ENCODE assay signal across 13 mouse cellular contexts in the genomic region with DNA sequence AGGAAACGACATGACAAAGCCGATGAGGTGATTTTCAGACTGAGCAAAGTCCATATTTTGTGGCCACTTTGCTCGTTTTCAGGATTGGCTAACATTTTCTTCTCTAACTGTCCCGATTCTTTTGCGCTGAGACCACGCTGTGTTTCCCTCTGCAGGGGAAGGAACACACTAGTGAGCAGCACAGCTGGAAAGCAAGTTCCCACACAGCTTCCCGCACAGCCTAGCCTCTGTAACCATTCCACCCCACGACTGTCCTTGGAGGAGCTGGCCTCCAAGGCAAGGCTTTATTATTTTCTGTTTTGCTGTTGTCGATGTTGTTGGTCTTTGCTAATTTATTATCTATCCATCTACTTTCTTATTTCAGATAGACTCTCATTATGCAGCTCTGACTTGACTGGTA. TPM values are rescaled to one million over a fixed set of nuclear protein-coding genes. Genes with fewer than 3 reads are reported as not detected.
DNase-seq lines count a peak whose midpoint lies in the region; ATAC-seq and TF ChIP-seq lines count a peak whose summit lies in the region.
"Had no signal": no experiment of that assay in that cellular context is flagged by ENCODE, and none has a peak within 500 bp of the region (broad histone marks: within the 10 kb centered on the region; RNA-seq: fewer than 3 reads in every experiment).

No protein-coding gene starts in this region.

- no peaks in the 10 kb centered on the region for H3K36me3 ChIP-seq in heart, postnatal 0 days (replicated peaks; ENCODE audit: control insufficient read depth, insufficient read depth, low read length)
- H3K36me3 ChIP-seq in lung, postnatal 0 days (ENCODE audit: insufficient read depth, low read length) = no peaks in the 10 kb centered on the region
- H3K36me3 ChIP-seq in intestine, embryonic 16.5 days (ENCODE audit: control insufficient read depth, insufficient read depth, low read length) = no peaks in the 10 kb centered on the region
- no peaks in the 10 kb centered on the region for H3K36me3 ChIP-seq in stomach, embryonic 14.5 days (ENCODE audit: control insufficient read depth, insufficient read depth, low read length)

- no peak for TF ChIP-seq CTCF in heart, postnatal 0 days (IDR thresholded peaks at IDR 0.05; ENCODE audit: low read depth)
- no peak for TF ChIP-seq CTCF in lung, postnatal 0 days (IDR thresholded peaks at IDR 0.05)
- no peak for TF ChIP-seq CTCF in layer of hippocampus, adult 2 months (conservative IDR thresholded peaks at IDR 0.05)

- H3K4me2 ChIP-seq in heart, postnatal 0 days (ENCODE audit: low read depth, low read length) = no peak overlapping the region
- no peak overlapping the region for H3K4me2 ChIP-seq in lung, postnatal 0 days (replicated peaks; ENCODE audit: low read depth, low read length)
- H3K4me2 ChIP-seq in intestine, embryonic 16.5 days (ENCODE audit: low read depth, low read length) = no peak overlapping the region
- H3K4me2 ChIP-seq in stomach, embryonic 14.5 days (replicated peaks; ENCODE audit: low read depth, low read length) = no peak overlapping the region

- peak overlapping the region; percentile 79 for H3K27ac ChIP-seq in heart, postnatal 0 days (ENCODE audit: low read depth)
- peak overlapping the region; percentile 59 for H3K27ac ChIP-seq in lung, postnatal 0 days (ENCODE audit: low read length)
- H3K27ac ChIP-seq in intestine, embryonic 16.5 days (ENCODE audit: low read length) = peak overlapping the region; percentile 73
- peak overlapping the region; percentile 75; the same call in 1 of the 2 replicates for H3K27ac ChIP-seq in stomach, embryonic 14.5 days (ENCODE audit: low read length)
- H3K27ac ChIP-seq in layer of hippocampus, adult 2 months = no peak overlapping the region
- H3K27ac ChIP-seq: liver, embryonic 14.5 days had no signal

- no peak for DNase-seq in heart, postnatal 0 days (ENCODE audit: low spot score)
- no peak for DNase-seq in heart, postnatal 4 days
- peak; percentile 42 for DNase-seq in lung, postnatal 0 days (ENCODE audit: low spot score)
- no peak for DNase-seq in lung, postnatal 14 days
- DNase-seq in layer of hippocampus, adult 2 months (ENCODE audit: low spot score in 2 of 2) = no peak
- DNase-seq in gastrocnemius, adult 8-10 months (ENCODE audit: low spot score in 2 of 2) = no peak
- DNase-seq: cerebellum, adult 11-12 months had no signal

- no peaks in the 10 kb centered on the region for H3K27me3 ChIP-seq in heart, postnatal 0 days (ENCODE audit: control insufficient read depth, insufficient read depth, low read length)
- H3K27me3 ChIP-seq in lung, postnatal 0 days (replicated peaks; ENCODE audit: insufficient read depth, low read length) = no peaks in the 10 kb centered on the region
- H3K27me3 ChIP-seq in intestine, embryonic 16.5 days (replicated peaks; ENCODE audit: control insufficient read depth, insufficient read depth, low read length) = no peaks in the 10 kb centered on the region
- no peaks in the 10 kb centered on the region for H3K27me3 ChIP-seq in stomach, embryonic 14.5 days (ENCODE audit: control insufficient read depth, insufficient read depth, low read length)

- no peak overlapping the region for H3K4me3 ChIP-seq in heart, postnatal 0 days (ENCODE audit: low read depth, low read length)
- H3K4me3 ChIP-seq in lung, postnatal 0 days (ENCODE audit: low read depth, low read length) = no peak overlapping the region
- no peak overlapping the region for H3K4me3 ChIP-seq in intestine, embryonic 16.5 days (ENCODE audit: low read length)
- H3K4me3 ChIP-seq in stomach, embryonic 14.5 days (ENCODE audit: low read depth, low read length) = no peak overlapping the region
- H3K4me3 ChIP-seq in layer of hippocampus, adult 2 months = no peak overlapping the region

- H3K9ac ChIP-seq in heart, postnatal 0 days (replicated peaks; ENCODE audit: low read depth, low read length) = no peak overlapping the region
- H3K9ac ChIP-seq in lung, postnatal 0 days (replicated peaks; ENCODE audit: low read depth) = no peak overlapping the region
- H3K9ac ChIP-seq in intestine, embryonic 16.5 days (ENCODE audit: low read depth, low read length) = no peak overlapping the region
- H3K9ac ChIP-seq in stomach, embryonic 14.5 days (replicated peaks; ENCODE audit: low read depth, low read length) = no peak overlapping the region
- H3K9ac ChIP-seq: liver, embryonic 14.5 days had no signal

- no peak for ATAC-seq in heart, postnatal 0 days (ENCODE audit: insufficient read depth, low read depth)
- ATAC-seq in lung, postnatal 0 days = no peak
- ATAC-seq in intestine, embryonic 16.5 days = peak; percentile 51; the same call in 1 of the 2 replicates
- ATAC-seq in stomach, embryonic 14.5 days (ENCODE audit: insufficient number of reproducible peaks, insufficient read depth, low FRiP score, low read depth) = no peak; the same call in 1 of the 2 replicates

- TF ChIP-seq EP300 in heart, postnatal 0 days (IDR thresholded peaks at IDR 0.05; ENCODE audit: low read depth) = no peak
- no peak for TF ChIP-seq EP300 in lung, postnatal 0 days (IDR thresholded peaks at IDR 0.05)

- WGBS in heart, postnatal 0 days = 53% methylated on average over 9 of the region's 9 CpGs
- 39% methylated on average over 9 of the region's 9 CpGs for WGBS in lung, postnatal 0 days
- WGBS in intestine, embryonic 16.5 days = 37% methylated on average over 9 of the region's 9 CpGs
- WGBS in stomach, embryonic 14.5 days = 42% methylated on average over 9 of the region's 9 CpGs

- H3K4me1 ChIP-seq in heart, postnatal 0 days (ENCODE audit: control insufficient read depth, insufficient read depth) = peaks cover 16% of the 10 kb centered on the region; the same call in 1 of the 2 replicates
- no peaks in the 10 kb centered on the region; the same call in 1 of the 2 replicates for H3K4me1 ChIP-seq in lung, postnatal 0 days (ENCODE audit: insufficient read depth, low read depth, low read length)
- H3K4me1 ChIP-seq in intestine, embryonic 16.5 days (ENCODE audit: control insufficient read depth, insufficient read depth, low read length) = no peaks in the 10 kb centered on the region
- H3K4me1 ChIP-seq in stomach, embryonic 14.5 days (ENCODE audit: control insufficient read depth, insufficient read depth, low read length) = peaks cover 6% of the 10 kb centered on the region; the same call in 1 of the 2 replicates

- no peaks in the 10 kb centered on the region for H3K9me3 ChIP-seq in heart, postnatal 0 days (replicated peaks; ENCODE audit: control insufficient read depth, low read length)
- no peaks in the 10 kb centered on the region for H3K9me3 ChIP-seq in lung, postnatal 0 days (ENCODE audit: low read length)
- H3K9me3 ChIP-seq in intestine, embryonic 16.5 days (ENCODE audit: control insufficient read depth, low read length) = no peaks in the 10 kb centered on the region
- no peaks in the 10 kb centered on the region for H3K9me3 ChIP-seq in stomach, embryonic 14.5 days (ENCODE audit: control insufficient read depth, low read depth, low read length)

RNA-seq across cellular contexts. Expression of a gene that starts 27.4 kb away (rescaled TPM):
- total RNA-seq in heart, postnatal 0 days (2014; rRNA removed; ENCODE audit: low replicate concordance) = 2.7 TPM in 1 of 2 replicates, not detected in the other
- polyA plus RNA-seq in heart, postnatal 0 days (2015; fragmentation: Nextera tagmentation; extraction: Ambion mirVana) = 1.9 and 2.0 TPM in 2 replicates
- total RNA-seq in heart, postnatal 4 days (2021) = 1 to 10 TPM in 1 of 2 experiments, under 1 TPM in 1; 0.69 to 1.0 TPM
- 2.5 and 3.9 TPM in 2 replicates for polyA plus RNA-seq in lung, postnatal 0 days (2015; fragmentation: Nextera tagmentation; extraction: Ambion mirVana)
- polyA plus RNA-seq in intestine, embryonic 16.5 days (2015; fragmentation: Nextera tagmentation; extraction: Ambion mirVana) = 3.0 and 3.9 TPM in 2 replicates
- polyA plus RNA-seq in stomach, embryonic 14.5 days (2014; fragmentation: Nextera tagmentation; extraction: Ambion mirVana) = 13.7 and 15.3 TPM in 2 replicates
- total RNA-seq in layer of hippocampus, adult 2 months (2021) = not detected
- not detected for total RNA-seq in gastrocnemius, adult 8-10 months (2022)
- total RNA-seq: adrenal gland, postnatal 25 days; gastrocnemius, adult 18-20 months had no signal
- polyA plus RNA-seq: kidney, adult 2 months had no signal

RNA-seq across cellular contexts. Expression of a gene that starts 57.1 kb away (rescaled TPM):
- total RNA-seq in heart, postnatal 0 days (2014; rRNA removed; ENCODE audit: low replicate concordance) = 19.1 and 21.7 TPM in 2 replicates
- polyA plus RNA-seq in heart, postnatal 0 days (2015; fragmentation: Nextera tagmentation; extraction: Ambion mirVana) = 17.2 and 19.1 TPM in 2 replicates
- 10 to 100 TPM; 16.6 to 17.3 TPM for total RNA-seq in heart, postnatal 4 days (2021)
- 4.9 and 5.3 TPM in 2 replicates for polyA plus RNA-seq in lung, postnatal 0 days (2015; fragmentation: Nextera tagmentation; extraction: Ambion mirVana)
- polyA plus RNA-seq in intestine, embryonic 16.5 days (2015; fragmentation: Nextera tagmentation; extraction: Ambion mirVana) = 6.8 and 7.1 TPM in 2 replicates
- polyA plus RNA-seq in stomach, embryonic 14.5 days (2014; fragmentation: Nextera tagmentation; extraction: Ambion mirVana) = 12.4 TPM in 2 replicates
- total RNA-seq in layer of hippocampus, adult 2 months (2021) = 1 to 10 TPM; 3.0 to 3.7 TPM
- 1 to 10 TPM; 1.2 to 2.2 (median 1.7) TPM for total RNA-seq in gastrocnemius, adult 8-10 months (2022)
